Mouse (Mus musculus): ENCODE results near the gene Kat2b.
"Not testable (repeated sequence)": the region's sequence is repeated elsewhere in the genome, so short reads cannot be mapped to it uniquely, and the experiment has no call there.

Gene Kat2b

DNA sequence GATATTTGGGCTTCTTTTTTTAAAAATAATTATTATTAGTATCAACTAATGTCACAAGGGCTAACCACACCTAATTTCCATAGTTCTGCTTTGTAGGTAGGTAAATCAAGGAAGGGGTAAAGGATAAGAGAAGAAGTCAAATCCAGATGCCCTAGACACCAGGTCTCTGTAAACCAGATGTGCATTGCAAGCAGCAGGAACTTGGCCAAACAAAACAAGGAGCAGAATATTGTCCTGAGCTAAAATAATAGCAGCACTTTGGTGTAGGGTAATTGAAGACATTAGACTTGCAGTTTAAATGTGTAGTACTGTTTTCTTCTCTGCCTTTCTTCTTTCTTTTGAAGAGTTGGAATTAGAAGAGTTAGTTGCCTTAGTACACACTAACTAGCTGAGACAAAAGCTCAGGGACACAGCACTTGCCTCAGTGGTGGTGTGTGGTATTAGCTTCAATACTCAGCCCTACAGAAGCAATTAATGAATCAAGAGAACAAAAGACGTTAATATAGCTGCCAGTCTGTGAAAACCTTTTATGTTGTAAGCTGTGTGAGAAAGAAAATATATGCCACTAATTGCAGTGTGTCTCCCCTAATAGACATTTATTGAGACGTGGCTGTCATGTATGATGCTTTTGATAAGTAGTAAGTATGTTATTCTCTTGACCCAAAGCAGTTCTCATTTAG, 98.2 kb downstream of the Kat2b start:
- DNase-seq, result no peak

GRCm38 (mm10) chr17:53670453-53670852, 103.8 kb downstream of the Kat2b start:
- no peak for DNase-seq

DNA sequence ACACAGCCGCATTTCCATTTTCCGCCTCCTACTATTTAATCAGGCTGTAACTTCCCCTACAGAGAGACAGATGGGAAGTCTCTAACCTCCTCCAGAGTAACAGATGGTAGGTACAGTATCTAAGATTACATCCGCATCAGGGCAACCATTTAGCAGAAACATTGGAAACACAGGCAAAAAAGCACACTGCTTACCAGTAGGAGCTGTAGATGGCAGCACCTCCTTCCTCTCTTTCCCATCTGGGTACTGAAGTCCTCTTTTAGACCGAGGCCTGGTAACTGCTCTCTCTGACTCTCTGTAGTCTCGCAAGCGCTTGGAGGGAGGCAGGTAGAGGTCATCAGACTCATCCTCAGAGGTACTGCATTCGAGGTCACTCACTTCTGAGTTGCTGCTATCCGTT, 112.1 kb downstream of the Kat2b start:
- no peak for DNase-seq

DNA sequence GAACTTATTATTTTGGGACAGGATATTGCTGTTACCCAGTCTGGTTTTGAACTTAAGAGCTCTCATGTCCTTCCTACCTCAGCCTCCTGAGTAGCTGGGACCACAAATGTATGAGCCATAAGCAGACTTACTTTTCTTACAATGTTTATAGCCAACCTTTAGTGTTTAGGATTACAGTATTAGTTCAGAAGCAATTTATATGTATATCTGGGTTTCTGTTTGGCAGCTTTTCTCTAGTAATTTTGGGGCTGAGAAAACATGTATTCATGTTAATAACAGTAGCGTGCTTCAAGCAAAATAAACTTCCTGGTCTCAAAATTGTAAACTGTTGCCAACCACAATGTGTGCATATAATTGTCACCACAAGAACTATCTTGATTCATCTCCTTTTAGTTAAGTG, 121.7 kb downstream of the Kat2b start:
- no peak for DNase-seq

- peak; percentile 98 for DNase-seq
Measured at GRCm38 (mm10) chr17:53688877-53689802, 122.5 kb downstream of the Kat2b start, which contains the start of gene Sgo1. TSS of gene Sgo1 (minus strand) at chr17:53689333.

- no peak for DNase-seq
Measured at GRCm38 (mm10) chr17:53689946-53690345, 123.3 kb downstream of the Kat2b start.

DNA sequence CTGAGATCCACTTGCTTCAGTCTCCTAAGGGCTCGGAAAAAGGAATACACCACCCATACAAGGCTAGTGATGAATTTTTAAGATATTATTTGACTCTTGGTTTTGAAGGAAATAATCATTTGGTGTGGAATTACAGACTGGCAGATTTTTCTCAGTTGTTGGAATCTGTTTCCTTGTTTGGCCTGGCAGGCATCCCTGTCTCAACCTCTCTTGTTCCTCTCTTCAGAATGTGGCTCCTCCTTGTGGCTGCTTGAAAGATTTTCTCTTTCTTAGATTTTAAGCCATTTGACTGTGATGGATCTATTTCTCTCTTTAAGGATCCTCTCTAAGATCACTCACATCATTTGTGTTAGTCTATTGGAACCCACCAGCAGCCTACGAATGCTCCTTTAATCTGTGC, 127.4 kb downstream of the Kat2b start:
- DNase-seq, result peak; percentile 26

GRCm38 (mm10) chr17:53697521-53697920, 130.9 kb downstream of the Kat2b start:
- not testable (repeated sequence) for DNase-seq

- DNase-seq, result no peak
Measured at GRCm38 (mm10) chr17:53714453-53714852, 147.8 kb downstream of the Kat2b start.

DNA sequence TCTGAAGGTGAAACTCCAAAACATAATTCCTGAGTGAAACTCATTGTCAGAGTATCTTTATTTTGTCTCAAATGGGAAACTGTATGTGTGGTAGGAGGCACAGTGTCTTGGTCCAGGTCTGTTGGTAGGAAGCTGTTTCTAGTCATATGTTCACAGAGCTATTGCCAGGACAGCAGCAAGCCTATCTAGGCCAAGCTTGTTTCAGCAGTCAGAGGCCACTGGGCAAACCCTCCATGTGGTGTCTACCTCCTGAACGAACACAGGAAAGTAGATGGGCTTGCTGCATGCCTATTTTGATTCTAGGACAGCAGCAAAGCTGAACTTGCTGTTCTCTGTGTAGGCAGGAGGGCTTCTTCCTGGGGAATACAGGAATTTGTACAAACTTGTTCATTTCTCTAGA, 148.5 kb downstream of the Kat2b start:
- DNase-seq, result not testable (repeated sequence)

DNA sequence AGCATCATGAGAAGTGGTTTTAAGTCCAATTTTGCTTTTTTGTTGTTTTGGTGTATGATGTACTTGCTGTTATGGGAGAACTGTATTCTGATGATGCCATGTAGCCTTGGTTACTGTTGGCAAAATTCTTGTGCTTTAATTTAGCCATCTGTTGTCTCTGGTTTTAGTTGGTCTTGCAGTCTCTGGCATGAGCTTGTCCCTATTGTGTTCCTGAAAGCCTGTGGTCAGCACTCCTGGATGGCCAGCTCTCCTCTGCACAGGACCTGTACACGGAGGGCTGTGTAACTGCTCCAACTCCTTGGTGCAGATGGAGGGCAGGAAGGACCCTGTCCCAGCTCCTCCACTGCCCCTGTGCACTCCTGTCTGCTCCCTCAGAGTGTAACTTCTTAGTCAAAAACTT, 151.8 kb downstream of the Kat2b start:
- DNase-seq, result no peak

GRCm38 (mm10) chr17:53718916-53719315, 152.3 kb downstream of the Kat2b start:
- not testable (repeated sequence) for DNase-seq

All from thymus, postnatal 14 days (tissue).